Mouse (Mus musculus) cerebellum, adult 11-12 months (tissue): ENCODE results near the gene Slc25a13.

ENCODE experiments used
- DNase-seq: peaks from one replicate; pipeline ENCODE4 v3.0.0; 2022

Gene Slc25a13

DNA sequence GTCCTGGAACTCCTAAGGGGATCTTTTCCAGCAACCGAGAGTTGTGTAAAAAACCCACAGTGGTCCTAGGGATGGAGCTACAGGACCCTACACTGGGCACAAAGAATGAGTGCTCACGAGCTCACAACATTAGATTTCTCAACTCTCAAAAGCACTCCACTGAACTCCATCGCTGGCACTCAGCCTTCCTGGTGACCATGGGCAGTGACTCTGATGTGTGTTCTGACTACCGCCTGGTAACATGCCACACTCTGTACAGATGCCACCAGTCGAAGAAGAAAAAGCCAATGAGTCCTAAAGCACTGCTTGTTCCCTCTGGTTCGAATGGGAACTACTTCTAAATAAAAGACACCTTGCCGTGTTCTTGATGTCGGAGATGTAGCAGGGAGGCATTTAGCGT, 111.4 kb downstream of the Slc25a13 start:
- DNase-seq = no peak

DNA sequence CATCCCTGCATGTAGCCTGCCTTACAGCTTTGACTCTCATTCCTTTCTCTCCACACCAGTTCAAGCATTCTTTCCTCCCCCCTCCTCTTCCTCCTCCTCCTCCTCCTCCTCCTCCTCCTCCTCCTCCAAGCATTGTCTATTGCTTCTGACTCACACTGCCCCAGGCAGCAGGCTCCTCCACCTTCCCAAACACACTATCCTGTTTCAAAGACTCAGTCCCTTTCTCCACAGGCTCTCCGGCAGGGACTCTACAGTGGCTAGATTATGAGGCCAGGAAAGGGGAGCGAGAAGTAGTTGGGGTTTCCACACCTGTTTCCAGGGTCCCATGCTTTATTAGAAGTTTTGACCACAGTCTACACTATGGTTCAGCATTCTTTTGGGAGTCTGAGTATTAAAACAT, 113.5 kb downstream of the Slc25a13 start:
- DNase-seq = no peak

DNA sequence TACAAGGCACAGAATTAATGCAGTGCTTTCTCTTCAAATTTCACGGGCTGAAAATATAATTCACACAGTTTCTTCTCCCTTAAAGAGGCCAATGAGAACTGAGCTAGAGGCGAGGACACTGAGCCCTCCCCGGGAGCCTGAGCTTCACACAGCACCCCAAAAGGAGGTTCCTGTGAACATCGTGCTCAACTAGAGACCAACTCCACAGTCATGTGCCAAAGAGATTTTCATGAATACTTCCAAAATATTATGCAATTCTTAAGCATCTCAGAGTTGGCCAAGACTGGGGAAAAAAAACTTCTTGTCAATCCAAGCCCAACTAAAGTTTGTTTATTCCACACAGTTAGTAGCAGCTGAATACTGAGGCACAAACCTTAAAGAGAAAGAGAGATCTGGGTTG, 115.4 kb downstream of the Slc25a13 start:
- DNase-seq = no peak

DNA sequence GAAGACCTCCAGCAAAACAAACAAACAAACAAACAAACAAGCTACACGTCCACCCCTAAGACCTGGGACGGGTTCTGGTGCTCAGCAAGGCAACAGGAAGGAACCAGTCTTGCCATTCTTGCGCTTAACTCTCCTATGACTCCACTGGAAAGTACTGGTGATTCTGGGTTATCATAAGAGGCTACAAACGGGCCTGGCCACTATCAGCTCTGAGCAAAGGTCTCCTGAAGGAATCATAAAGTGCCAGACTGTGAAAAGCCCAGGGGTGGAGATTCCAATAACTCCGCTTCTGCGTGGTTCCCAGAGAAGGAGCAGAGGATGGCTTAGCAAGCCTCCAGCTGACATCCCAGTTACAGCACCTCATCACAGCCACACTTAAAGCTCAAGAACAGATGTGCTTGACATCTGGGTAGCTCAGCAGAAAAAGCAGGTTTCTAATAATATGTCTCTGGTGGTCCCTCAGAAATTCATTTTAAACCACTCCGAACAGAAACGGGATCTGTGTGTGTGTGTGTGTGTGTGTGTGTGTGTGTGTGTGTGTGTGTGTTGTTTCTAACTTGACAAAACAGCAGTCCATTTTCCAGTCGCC, 116.0 kb downstream of the Slc25a13 start:
- DNase-seq = no peak

DNA sequence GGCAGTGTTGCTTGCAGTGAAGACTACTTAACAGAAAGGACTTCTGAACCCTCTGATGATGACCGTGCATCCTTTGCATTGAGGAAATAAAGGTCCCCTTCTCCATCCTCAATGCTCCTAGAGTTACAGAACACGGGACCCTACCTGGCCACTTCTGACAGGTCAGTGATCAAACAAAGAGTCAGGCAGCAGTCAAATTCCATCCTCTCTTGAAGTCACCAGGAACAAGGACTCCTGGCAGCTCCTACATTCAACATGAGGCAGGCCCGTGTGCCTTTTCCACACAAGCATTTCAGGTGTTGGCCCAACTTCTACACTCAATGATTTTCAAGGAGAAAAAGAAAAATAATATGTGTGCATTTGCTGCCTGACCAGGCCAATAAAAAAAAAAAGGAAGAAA, 123.0 kb downstream of the Slc25a13 start:
- DNase-seq = no peak

DNA sequence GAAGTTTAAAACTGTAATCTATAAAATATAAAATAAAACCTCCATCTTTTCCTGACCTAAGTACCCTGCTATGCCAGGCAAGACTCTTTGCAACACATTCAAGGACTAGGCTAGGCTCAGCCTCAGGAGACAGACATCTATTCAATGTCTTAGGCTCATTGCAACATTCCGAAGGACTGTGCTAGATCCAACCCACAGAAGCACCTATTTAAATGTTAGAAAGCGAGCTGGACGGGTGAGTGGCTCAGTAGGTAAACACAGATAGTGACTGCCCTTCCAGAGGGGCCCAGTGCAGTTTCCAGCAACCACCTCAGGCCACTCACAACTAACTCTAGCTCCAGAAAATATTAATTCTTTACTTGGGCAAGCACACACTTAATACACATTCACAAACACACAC, 123.5 kb downstream of the Slc25a13 start:
- no peak for DNase-seq

DNA sequence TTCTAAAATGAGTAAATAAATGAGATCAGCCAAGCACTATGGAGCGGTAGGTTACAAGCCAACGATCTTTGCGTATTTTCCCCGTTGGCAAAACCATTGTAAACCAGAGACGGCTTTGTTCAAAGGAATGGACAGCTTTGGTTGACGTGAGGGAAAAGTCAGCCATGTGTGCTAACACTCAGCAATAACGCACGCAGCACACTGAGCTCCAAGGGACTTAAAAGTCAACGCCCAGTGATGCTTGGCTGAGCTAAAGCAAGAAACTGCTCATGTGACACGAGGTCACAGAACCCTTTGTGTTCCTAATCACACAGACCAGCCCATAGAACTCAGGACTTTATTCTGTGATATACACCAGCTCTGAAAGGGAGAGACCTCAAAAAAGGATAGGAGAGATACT, 124.5 kb downstream of the Slc25a13 start:
- no peak for DNase-seq

DNA sequence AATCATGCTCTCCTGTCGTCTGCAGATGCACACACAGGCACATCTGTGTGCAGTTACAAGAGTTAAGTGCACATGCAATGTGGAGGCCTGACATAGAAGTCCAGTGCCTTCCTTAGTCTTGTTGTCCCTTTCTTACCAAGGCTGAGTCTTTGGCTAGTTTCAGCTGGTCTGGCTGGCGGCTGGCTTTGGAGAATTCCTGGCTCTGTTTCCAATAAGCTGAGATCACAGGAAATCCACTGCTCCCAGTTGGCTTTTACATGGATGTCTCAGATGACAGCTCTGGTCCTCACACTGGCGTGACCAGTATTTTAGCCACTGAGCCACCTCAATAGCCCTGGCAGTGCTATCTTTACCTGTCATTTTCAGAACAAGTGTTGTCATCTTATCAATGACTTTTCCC, 126.0 kb downstream of the Slc25a13 start:
- no peak for DNase-seq

DNA sequence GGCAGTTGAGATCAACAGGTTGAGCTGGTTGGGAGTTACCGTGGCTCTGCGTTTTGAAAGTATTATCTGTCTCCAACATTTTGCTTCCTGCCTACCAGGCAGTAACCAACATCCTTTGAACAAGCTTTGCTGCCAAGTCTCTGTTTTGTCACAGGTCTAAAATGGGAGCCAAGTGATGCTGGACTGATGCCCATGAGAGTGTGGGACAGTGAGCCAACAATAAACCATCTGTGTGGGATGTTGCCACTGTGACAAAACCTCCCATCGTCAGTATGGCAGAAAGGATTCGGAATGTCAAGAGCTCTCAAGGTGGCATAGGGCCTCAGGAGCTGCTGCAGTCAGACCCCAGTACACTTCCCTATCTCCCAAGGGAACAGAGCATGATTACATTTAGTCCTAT, 128.8 kb downstream of the Slc25a13 start:
- peak; percentile 76 for DNase-seq

DNA sequence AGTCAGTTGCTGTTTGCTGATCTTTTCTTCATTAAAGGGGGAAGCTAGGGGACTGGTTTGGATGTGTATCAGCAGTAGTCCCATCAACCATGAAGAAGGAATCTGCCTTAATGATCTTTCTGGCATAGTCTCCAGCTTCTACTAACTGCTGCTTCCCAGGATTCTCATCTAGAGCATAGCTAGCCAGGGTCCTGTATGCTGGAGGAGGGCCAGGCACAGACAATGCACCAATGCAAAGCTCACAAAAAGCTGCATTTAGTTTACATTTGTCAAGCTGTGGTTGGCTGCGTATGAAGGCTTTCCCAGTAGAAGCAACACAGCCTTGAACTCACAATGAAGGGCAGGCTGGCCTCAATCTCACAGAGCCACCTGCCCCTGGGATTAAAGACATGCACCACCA, 136.5 kb downstream of the Slc25a13 start:
- DNase-seq = no peak

DNA sequence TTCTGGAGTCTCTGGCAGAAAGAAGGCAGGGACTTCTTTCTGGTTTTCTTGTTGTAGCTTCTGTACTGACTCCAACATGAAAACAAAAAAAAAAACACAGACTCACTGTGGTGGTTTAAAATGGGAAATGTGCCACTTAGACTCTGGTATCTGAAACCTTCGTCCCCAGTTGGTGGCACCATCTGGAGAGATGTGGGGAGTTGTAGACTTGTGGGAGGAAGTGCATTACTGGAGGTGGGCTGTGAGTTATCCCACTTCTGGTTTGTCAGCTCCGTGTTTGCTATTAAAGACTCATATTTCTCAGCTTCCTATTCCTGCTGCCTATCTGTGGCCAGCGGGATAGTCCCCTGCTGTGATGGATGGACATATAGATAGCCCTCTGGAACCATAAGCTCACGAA, 139.7 kb downstream of the Slc25a13 start:
- DNase-seq = no peak

DNA sequence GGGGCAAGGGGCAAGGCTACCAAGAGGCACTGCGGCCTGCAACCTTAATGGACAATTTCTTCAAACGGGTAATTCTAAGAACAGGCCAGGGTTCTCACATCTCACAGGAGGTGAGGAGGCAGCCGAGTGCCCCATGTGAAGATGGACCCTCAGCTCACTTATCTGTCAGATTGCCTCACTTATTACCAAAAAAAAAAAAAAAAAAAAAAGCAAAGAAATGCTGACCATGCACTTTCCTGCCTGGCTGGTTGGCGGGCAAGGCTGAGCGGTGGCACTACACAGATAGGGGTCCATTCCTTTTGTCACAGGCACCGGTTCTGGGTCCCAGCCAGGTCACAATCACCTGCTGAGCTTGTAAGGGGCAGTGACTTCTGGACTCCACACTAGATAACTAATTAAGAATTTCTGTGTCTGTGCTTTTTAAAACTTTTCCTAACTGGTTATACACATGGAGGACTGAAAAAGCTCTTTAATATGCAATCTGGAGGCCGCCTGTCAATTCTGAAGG, 141.0 kb downstream of the Slc25a13 start:
- DNase-seq = no peak

DNA sequence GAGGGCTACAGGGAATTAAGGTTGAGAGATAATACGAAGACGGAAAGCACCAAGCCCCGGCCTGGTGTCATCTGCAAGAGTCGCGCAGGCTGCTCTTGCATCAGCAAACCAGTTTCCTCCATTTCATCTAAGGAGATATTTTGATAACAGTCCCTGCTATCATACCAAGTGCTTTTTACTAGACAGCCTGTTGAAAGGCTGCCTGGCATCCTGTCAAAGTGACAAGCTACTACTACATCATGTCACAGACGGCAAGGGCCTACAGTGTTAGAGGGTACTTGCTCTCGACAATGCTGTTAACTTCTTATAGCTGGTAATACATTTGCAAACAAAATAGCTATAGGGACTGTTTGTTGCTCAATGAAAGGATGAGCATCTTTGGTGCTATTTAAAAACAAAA, 145.9 kb downstream of the Slc25a13 start:
- DNase-seq = no peak

DNA sequence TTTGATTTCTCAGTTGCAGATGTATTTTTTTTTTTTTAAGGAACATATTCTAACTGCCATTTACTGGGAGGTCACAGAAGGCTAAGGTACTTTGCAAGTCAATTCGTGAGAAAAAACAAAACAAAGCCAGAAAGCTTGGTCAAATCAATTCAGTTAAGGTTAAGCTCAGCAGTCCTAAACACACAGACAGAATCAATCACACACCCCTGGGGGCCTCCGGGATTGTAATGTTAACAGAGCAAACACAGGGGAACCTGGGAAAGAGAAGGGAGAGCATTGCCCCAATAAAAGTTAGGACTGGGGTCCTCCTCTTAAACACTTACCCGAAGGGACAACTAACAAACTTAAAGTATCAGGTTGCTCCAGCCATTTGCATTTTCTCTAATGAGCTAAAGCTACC, 147.0 kb downstream of the Slc25a13 start:
- DNase-seq = no peak

DNA sequence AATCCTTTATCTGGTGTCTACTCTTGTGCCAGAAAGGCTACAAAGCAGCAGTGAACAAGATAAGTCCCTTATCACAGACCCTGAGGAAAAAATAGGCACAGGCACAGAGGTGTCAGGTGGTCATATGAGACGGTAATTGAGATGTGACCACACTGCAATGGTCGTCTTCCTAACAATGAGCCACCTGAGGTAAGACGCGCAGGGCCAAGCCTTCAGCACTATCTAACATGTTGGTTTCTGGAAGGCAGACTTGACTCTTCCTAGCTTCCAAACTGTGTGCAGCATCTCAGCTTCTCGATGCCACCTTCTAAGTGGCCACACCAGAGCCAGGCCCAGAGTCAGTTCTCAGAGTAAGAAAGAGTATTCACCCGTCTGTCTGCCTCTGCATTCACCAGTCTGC, 149.8 kb downstream of the Slc25a13 start:
- no peak for DNase-seq

DNA sequence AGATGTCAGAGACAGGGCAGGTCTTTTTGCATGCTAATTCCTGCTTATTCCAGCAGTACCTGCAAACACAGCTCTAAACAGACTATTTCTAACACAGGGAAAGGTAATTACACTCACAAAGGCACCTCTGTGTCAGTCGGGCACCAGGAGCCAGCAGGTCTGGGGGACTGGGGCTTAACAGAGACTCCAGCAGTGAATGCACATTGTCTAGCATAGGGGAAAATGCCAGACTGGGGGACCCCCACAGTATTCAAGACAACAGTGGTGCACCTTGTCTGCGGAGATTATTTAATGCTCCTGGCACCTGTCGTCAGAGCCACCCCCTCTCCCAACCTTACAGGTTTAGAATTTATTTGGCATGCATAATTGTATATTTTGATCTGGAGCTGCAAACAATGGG, 158.4 kb downstream of the Slc25a13 start:
- no peak for DNase-seq

DNA sequence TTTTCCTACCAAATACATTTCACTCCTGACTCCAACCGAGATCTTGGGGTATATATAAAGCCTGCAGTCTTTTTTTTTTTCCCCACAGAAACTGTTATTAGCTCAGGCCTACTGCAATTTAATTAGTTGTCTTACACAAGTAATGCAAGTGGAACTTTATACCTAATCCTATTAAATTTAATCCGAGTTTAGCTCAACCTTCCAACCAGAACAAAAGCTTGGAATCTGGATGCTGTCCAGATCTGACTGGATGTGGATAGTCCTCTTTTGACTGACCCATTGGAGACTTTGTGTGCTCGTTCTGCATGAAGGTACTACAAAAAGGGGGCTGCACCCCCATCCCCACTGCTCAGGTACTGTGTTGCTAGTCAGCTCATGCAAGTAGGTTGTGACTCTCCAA, 163.0 kb downstream of the Slc25a13 start:
- DNase-seq = no peak

DNA sequence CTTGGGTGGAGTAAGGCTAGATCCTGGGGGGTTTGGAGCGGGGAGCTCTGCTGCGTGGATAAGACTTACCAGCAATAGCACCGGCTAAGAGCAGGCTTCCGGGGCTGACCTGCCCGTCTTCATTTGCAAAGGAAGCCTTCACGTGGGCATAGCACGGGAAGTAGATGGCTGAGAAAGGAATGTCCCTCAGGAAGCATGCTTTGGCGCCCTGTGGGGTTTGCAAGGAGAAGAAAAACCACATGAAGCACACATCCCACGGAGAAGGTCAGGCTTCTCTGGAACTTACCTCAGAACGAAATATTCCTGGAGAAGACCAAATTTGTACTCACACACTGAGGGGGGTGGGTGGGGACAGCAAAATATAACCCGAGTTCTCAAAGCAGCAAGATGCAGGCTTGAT, 164.3 kb downstream of the Slc25a13 start:
- DNase-seq = no peak

DNA sequence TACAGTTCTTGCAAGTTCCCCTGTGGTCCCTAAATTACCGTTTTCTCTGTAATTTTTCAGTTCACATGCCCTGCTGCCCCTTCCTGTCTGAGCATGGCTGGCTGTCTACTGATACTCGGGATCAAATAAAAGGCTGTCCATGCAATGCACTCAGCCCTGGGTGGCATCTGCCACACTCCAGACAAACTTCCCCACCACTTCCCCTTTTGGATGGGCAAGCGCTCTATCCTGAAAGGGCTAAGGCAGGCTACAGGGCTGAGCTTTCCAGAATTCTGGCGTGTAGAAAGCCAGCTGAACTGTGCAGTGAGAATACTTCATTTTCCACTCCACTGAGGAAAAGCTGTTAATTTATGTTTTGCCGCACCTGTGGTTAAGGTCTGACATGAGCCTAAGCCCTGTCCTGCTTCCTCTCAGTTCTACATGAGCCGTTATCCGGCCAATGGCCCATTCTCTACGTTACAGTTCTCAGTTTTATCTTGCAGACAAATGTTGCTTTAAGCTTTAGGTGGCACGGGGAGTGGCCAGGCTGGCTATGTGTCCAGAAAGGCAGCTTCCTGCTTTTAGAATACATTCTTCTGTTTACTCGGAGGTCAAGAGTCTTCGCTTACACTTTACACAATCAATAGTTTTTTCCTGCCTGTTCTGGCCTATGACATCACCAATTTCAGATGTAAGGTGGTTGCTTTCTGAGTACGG, 170.1 kb downstream of the Slc25a13 start:
- DNase-seq = no peak

DNA sequence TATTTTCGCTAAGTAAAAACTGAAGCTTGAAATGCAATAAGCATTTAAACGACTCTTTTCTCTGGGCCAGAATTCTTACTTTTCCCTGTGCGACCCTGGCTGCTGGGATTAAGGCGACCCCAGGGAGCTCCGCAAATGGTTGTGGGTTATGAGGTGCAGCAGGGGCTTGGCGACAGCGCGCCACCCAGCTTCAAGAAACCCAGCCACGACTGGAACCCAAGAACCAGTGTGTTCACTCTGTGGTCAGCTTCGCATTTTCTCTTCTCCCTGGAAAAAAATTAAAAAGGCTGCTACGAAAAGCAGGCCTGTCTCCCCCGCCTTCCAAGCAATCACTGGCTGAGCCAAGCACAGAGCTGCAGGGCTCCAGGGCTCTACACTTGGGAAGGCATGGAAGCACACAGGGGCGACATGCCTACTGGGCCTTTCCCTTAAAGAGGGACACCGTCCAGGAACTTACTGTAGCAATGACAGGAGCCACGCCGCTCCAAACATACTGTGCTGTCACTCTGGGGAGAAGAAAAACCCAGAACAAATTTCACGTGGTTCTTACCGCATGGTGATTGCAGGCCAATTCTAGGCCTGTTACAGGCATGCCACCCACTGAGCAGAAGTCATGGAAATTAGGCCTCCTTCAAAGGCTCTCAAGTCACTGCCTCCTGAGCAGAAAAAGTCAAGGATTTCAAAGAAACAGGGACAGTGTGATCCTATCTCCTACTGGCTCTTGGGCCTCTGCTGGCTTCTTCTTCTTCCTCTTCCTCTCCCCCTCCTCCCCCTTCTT, 178.0 kb downstream of the Slc25a13 start:
- DNase-seq = no peak

DNA sequence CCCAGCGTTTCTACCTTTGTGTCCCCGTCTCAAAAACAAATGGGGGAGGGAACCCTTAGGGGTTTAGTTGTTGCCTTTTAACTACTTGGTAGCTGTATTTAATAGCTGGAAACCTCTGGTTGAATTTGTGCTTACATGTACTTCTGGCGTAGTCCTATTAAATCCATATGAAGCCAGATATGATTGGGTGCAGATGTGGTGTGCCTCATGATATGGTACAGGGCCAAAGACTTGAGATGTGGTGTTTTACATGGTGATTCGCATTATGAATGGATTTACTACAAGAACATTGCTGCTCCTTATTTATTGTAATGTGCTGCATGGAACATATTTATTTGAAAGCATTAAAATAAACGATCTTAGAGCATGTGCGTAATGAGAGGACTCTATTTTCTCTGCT, 189.3 kb downstream of the Slc25a13 start:
- no peak for DNase-seq

DNA sequence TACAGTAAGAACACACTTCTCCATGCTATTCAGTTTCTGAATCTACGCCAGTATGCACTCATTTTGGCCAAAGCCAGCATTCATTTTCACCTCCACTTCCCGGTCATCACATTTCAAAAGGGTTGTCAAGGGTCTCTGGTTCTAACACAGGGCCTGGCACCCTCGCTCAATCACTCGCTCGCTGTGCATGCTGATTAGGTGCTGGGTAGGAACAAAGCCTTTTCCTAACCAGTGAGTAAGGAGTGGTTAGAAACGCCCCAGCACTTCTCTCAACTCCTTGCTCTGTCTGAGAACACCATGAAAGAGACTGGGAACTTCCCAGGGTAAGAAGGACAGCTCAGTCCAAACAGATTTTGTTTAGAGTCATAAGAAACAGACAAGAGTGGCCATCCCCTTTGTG, 193.0 kb downstream of the Slc25a13 start:
- DNase-seq = no peak

DNA sequence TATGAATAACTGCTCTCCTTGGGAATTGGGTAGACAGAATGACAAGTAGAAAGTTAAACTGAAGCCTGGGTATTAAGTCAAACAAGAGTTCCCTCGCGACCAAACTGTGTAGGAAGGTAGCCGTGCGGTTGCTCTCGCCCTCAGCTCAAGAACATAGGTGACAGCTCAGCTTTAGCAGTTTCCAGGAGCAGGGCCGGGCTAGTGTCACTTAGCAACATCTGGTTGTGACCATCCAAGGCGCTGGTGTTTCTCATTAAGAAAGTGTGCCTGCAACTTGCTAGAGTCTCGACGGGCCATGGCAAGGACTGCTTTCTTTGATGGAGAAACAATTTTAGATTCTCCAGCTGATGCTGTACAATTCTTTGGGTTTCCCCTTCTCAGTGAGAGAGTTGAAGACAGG, 200.0 kb downstream of the Slc25a13 start:
- DNase-seq = no peak

DNA sequence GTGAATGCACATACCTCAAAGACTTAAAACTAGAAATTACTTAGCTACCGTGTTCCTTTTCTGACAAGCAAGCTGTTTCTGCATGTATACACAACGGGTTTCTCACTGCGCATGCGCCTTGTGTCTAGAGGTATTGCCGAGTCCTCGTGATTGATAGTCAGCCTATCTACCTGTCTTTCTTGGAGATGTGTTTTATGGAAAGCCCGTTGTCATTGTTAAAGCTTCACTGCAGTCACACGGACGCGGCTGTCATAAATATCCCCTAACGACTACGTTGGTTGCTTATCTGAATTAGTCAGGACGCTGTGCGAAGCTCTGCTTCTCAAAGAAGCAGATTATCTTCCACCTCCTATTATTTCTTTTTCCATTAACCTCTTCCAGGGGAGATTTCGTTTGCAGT, 201.4 kb downstream of the Slc25a13 start:
- no peak for DNase-seq
